9 mouse cellular contexts compared by ENCODE assay signal in the genomic region with DNA sequence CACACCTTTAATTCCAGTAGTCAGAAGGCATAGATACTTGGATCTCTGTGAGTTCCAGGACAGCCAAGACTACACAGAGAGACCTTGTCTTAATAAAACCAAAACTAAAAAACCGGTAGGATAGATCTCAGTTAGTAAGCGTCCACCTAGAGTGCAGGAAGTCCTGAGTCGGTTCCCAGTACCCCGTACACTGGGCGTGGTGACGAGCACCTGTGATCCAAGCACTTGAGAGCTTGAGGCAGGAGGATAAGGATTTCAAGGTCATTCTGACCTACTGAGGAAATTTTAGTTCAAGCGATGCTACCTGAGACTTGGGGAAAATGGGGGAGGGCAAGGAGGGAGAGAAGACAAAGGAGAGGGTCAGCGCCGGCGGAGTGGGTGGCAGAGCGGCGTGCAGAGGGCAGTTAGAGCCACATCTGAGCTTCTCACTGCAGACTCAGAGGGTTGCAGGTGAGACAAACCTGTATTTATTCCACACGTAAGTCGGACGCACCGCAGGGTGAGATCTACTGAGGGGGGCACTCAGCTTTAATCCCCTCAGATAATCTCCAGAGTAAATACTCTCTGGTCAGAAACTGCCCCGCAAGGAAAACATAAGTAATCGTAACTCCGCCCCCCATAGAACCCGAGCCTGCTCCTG. TPM values are rescaled to one million over a fixed set of nuclear protein-coding genes. Genes with fewer than 3 reads are reported as not detected.
DNase-seq lines count a peak whose midpoint lies in the region; ATAC-seq and TF ChIP-seq lines count a peak whose summit lies in the region.
"Had no signal": no experiment of that assay in that cellular context is flagged by ENCODE, and none has a peak within 500 bp of the region (broad histone marks: within the 10 kb centered on the region; RNA-seq: fewer than 3 reads in every experiment).

No protein-coding gene starts in this region.

- intact Hi-C loops in left cerebral cortex, postnatal 4 days (cut with DNase I): no loop called here

- no peaks in the 10 kb centered on the region for H3K9me3 ChIP-seq in heart, embryonic 14.5 days (ENCODE audit: control insufficient read depth, low read length)
- H3K9me3 ChIP-seq in forebrain, postnatal 0 days (ENCODE audit: low read length): no peaks in the 10 kb centered on the region
- no peaks in the 10 kb centered on the region for H3K9me3 ChIP-seq in liver, postnatal 0 days (ENCODE audit: low read length)

- peak overlapping the region; percentile 76 for H3K4me2 ChIP-seq in heart, embryonic 14.5 days (ENCODE audit: low read length)
- H3K4me2 ChIP-seq in forebrain, postnatal 0 days (ENCODE audit: low read depth): peak overlapping the region; percentile 47
- H3K4me2 ChIP-seq in liver, postnatal 0 days (ENCODE audit: low read depth, low read length): peak overlapping the region; percentile 62

- H3K4me3 ChIP-seq in heart, embryonic 14.5 days (ENCODE audit: control insufficient read depth in 1 of 2, insufficient read depth in 1 of 2, low read depth in 1 of 2, low read length in 2 of 2): peak overlapping the region; percentile 42
- H3K4me3 ChIP-seq in forebrain, postnatal 0 days (ENCODE audit: low read depth, low read length): peak overlapping the region; percentile 30
- H3K4me3 ChIP-seq in liver, postnatal 0 days (ENCODE audit: low read depth, low read length): peak overlapping the region; percentile 38

- no peak for DNase-seq in heart, adult 11 months
- peak; percentile 79 for DNase-seq in ES-CJ7 (ENCODE audit: low read depth, low spot score)
- no peak for DNase-seq in forebrain, postnatal 0 days
- DNase-seq in liver, postnatal 0 days: no peak
- DNase-seq in layer of hippocampus, postnatal 10 days (ENCODE audit: low spot score in 2 of 2): no peak
- no peak for DNase-seq in left cerebral cortex, postnatal 4 days
- DNase-seq: cerebellum, postnatal 36 days had no signal

- no peak overlapping the region for H3K27ac ChIP-seq in heart, embryonic 14.5 days (replicated peaks in 1 of 2; ENCODE audit: control insufficient read depth in 1 of 2, insufficient read depth in 1 of 2, low read depth in 2 of 2, low read length in 2 of 2)
- no peak overlapping the region for H3K27ac ChIP-seq in forebrain, postnatal 0 days (ENCODE audit: low read depth, low read length)
- no peak overlapping the region for H3K27ac ChIP-seq in liver, postnatal 0 days (ENCODE audit: low read depth)

- H3K36me3 ChIP-seq in heart, embryonic 14.5 days (ENCODE audit: control insufficient read depth, insufficient read depth, low read length): no peaks in the 10 kb centered on the region
- H3K36me3 ChIP-seq in forebrain, postnatal 0 days (ENCODE audit: insufficient read depth): no peaks in the 10 kb centered on the region
- no peaks in the 10 kb centered on the region for H3K36me3 ChIP-seq in liver, postnatal 0 days (replicated peaks; ENCODE audit: insufficient read depth, low read length)

- 0 out of 2 replicates have a peak, but pooled peaks cover 4% of the 10 kb centered on the region for H3K27me3 ChIP-seq in heart, embryonic 14.5 days (ENCODE audit: control insufficient read depth, insufficient read depth, low read length)
- no peaks in the 10 kb centered on the region; the same call in 1 of the 2 replicates for H3K27me3 ChIP-seq in forebrain, postnatal 0 days (ENCODE audit: insufficient read depth, low read length)
- H3K27me3 ChIP-seq in liver, postnatal 0 days (ENCODE audit: insufficient read depth, low read length): peaks cover 5% of the 10 kb centered on the region; the same call in 1 of the 2 replicates

- TF ChIP-seq CTCF in forebrain, postnatal 0 days (IDR thresholded peaks at IDR 0.05; ENCODE audit: low read depth): no peak
- TF ChIP-seq CTCF in liver, postnatal 0 days (IDR thresholded peaks at IDR 0.05; ENCODE audit: low read depth): no peak

- H3K4me1 ChIP-seq in heart, embryonic 14.5 days (ENCODE audit: control insufficient read depth in 2 of 2, insufficient read depth in 2 of 2, low read length in 2 of 2): peaks cover 0 to 3% of the 10 kb centered on the region in 2 experiments; a peak in 1 of 4 replicates
- H3K4me1 ChIP-seq in forebrain, postnatal 0 days (ENCODE audit: insufficient read depth): no peaks in the 10 kb centered on the region
- H3K4me1 ChIP-seq in liver, postnatal 0 days (ENCODE audit: insufficient read depth): peaks cover 5% of the 10 kb centered on the region; the same call in 1 of the 2 replicates

- H3K9ac ChIP-seq in heart, embryonic 14.5 days (ENCODE audit: low read length): peak overlapping the region; percentile 60
- H3K9ac ChIP-seq in forebrain, postnatal 0 days: peak overlapping the region; percentile 28; the same call in 1 of the 2 replicates
- H3K9ac ChIP-seq in liver, postnatal 0 days (replicated peaks): no peak overlapping the region; the same call in 1 of the 2 replicates

- ATAC-seq in heart, embryonic 14.5 days (ENCODE audit: insufficient number of reproducible peaks, insufficient read depth, low FRiP score, low read depth): no peak
- no peak for ATAC-seq in forebrain, postnatal 0 days
- no peak for ATAC-seq in liver, postnatal 0 days
- no peak for ATAC-seq in CD4-positive, CD25-positive, alpha-beta regulatory T cell, adult 4 months

- no peak for TF ChIP-seq EP300 in liver, postnatal 0 days (IDR thresholded peaks at IDR 0.05; ENCODE audit: low read depth)

- WGBS in heart, embryonic 14.5 days: 4% methylated on average over 20 of the region's 20 CpGs
- 5% methylated on average over 20 of the region's 20 CpGs for WGBS in forebrain, postnatal 0 days
- WGBS in liver, postnatal 0 days (ENCODE audit: insufficient replicate concordance): 5% methylated on average over 20 of the region's 20 CpGs

RNA-seq across cellular contexts. Expression of a gene that starts 8.8 kb away (rescaled TPM):
- 40.5 and 42.0 TPM in 2 replicates for polyA plus RNA-seq in heart, embryonic 14.5 days (2014; fragmentation: Nextera tagmentation; extraction: Ambion mirVana)
- total RNA-seq in forebrain, postnatal 0 days (2014; rRNA removed): 53.2 and 60.7 TPM in 2 replicates
- polyA plus RNA-seq in forebrain, postnatal 0 days (2015; fragmentation: Nextera tagmentation; extraction: Ambion mirVana): 24.5 and 28.6 TPM in 2 replicates
- polyA plus RNA-seq in liver, postnatal 0 days (2015; fragmentation: Nextera tagmentation; extraction: Ambion mirVana): 14.2 and 14.5 TPM in 2 replicates
- total RNA-seq in layer of hippocampus, postnatal 10 days (2021): 10 to 100 TPM; 44.1 to 45.8 TPM
- 10 to 100 TPM; 52.9 to 55.4 TPM for total RNA-seq in left cerebral cortex, postnatal 4 days (2021)
- 1 to 10 TPM; 1.3 to 1.6 TPM for polyA plus RNA-seq in CD4-positive, CD25-positive, alpha-beta regulatory T cell, adult 4 months (2017; shearing (Covaris generic))
